Mouse (Mus musculus) testis, adult 2 months (tissue): Measurements from ENCODE around the gene Cdx2.

Source experiments
- CTCF ChIP-seq: fragments of 200-500 bp; IDR thresholded peaks from 2 replicates; pipeline ENCODE4 v1.5.1; 2012; ENCODE audit warnings: low read depth, mild to moderate bottlenecking, inconsistent platforms, low read length, moderate library complexity; ENCODE audit not compliant: control insufficient read depth, insufficient read depth, insufficient replicate concordance
- POLR2A ChIP-seq: fragments of 200-500 bp; IDR thresholded peaks from 2 replicates; pipeline ENCODE4 v1.6.1; 2012; ENCODE audit warnings: low read depth, mild to moderate bottlenecking, inconsistent platforms, low read length, moderate library complexity; ENCODE audit not compliant: control insufficient read depth

DNA sequence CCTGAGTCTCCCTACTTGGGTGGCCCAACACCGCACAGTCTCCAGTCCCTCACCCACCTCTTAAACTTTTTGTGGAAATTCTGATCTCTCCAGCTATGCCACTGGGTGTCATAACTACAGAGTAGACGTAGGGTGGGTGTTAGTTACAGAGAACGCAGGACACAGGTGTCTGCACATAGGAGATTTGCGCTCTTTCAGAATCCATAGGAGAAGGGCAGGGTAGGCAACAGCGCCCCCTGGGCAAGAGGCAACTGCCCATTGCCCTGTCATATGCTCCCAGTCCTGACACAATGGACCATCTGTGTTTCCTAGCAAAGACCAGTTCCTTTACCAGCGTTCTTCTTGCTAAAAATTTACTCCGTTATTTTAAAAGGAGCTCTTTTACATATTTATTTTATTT lies 10.9 kb upstream of the Cdx2 start:
- TF ChIP-seq CTCF: peak; percentile 31; the same call in 1 of the 2 replicates
- TF ChIP-seq POLR2A: no peak
